Mouse (Mus musculus): ENCODE data around the gene Olfr844. TPM values are rescaled to one million over a fixed set of nuclear protein-coding genes. Genes with fewer than 3 reads are reported as not detected.

Olfr844 gene
- not detected in 2 replicates for polyA plus RNA-seq (2015; fragmentation: Nextera tagmentation; extraction: Ambion mirVana)

GRCm38 (mm10) chr9:19316047-19316446, at the start of gene Olfr844:
TSS of gene Olfr844 (plus strand) at chr9:19316347.
- no peak for ATAC-seq (ENCODE audit: insufficient number of reproducible peaks, low FRiP score, low TSS enrichment, low read depth)
- no peak within 1 kb of the TSS for H3K27ac ChIP-seq

DNA sequence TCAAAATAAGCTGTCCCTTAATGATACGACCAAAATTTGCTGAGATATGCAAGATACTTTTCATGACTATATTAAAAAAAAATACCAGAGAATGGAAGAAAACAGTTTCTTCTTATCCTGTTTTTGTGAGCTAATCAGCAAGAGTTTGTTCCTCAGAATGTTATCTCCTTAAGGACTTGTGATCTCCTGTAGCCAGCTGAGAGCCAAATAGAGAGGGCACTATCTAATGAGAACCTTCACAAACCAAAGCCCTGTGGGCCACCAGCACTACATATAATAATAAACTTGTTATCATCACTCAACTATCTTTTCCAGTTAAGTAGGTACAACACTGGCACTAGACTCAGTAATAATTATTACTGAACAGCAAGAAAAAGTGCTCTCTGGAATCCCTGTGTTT, 20.0 kb downstream of the Olfr844 start, which contains the start of gene Olfr845:
TSS of gene Olfr845 (plus strand) at position 301 of the 400 bp plus-strand sequence.
- Histone ChIP-seq H3K36me3 (no peaks in the 10 kb centered on the region), H3K9ac (no peak within 1 kb of the TSS), H3K9me3 (no peaks in the 10 kb centered on the region; the same call in 1 of the 2 replicates), H3K4me2 (no peak within 1 kb of the TSS), H3K27ac (no peak within 1 kb of the TSS), H3K4me3 (no peak within 1 kb of the TSS), H3K27me3 (no peaks in the 10 kb centered on the region), H3K4me1 (no peaks in the 10 kb centered on the region)
- WGBS, result 66% methylated on average over 1 of the region's 1 CpGs
- no peak for ATAC-seq (ENCODE audit: insufficient number of reproducible peaks, low FRiP score, low TSS enrichment, low read depth)

More at GRCm38 (mm10) chr9:19316047-19316446, at the start of gene Olfr844:
- Histone ChIP-seq H3K4me2 (no peak within 1 kb of the TSS), H3K36me3 (no peaks in the 10 kb centered on the region), H3K27me3 (no peaks in the 10 kb centered on the region), H3K9me3 (no peaks in the 10 kb centered on the region), H3K9ac (no peak within 1 kb of the TSS), H3K4me1 (no peaks in the 10 kb centered on the region), H3K4me3 (no peak within 1 kb of the TSS)

DNA sequence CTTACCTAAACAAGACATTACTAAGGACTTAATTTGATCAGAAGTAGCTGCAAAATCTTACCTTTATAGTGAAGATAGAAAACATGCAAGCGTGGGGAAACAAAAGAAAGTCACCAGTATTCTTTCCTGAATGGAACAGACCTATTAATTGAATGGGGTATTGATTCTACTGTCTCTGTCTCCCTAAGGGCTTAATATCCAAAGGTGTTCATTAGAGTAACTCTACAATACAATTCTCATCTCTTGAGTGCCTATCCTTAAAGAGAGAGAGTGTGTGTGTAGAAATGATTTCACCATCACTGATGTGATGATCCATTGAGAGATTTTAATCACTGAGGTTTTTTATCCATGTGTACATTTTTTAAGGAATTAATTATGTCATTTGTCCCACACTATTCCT, 47.8 kb downstream of the Olfr844 start, which contains the start of gene Olfr846:
TSS of gene Olfr846 (minus strand) at position 101 of the 400 bp plus-strand sequence.
- Histone ChIP-seq H3K9me3 (0 out of 2 replicates have a peak, but pooled peaks cover 3% of the 10 kb centered on the region), H3K9ac (no peak within 1 kb of the TSS), H3K27ac (no peak within 1 kb of the TSS), H3K36me3 (no peaks in the 10 kb centered on the region), H3K4me2 (no peak within 1 kb of the TSS), H3K4me3 (no peak within 1 kb of the TSS), H3K27me3 (no peaks in the 10 kb centered on the region), H3K4me1 (no peaks in the 10 kb centered on the region)
- WGBS, result 49% methylated on average over 1 of the region's 1 CpGs
- ATAC-seq (ENCODE audit: insufficient number of reproducible peaks, low FRiP score, low TSS enrichment, low read depth), result no peak

Other genes starting within 250 kb of the Olfr844 start
- not detected in 2 replicates for gene Olfr836, start 196.0 kb upstream of the Olfr844 start, polyA plus RNA-seq (2015; fragmentation: Nextera tagmentation; extraction: Ambion mirVana)
- gene Olfr837, start 180.0 kb upstream of the Olfr844 start, polyA plus RNA-seq (2015; fragmentation: Nextera tagmentation; extraction: Ambion mirVana), result not detected in 2 replicates
- gene Olfr839-ps1, start 139.0 kb upstream of the Olfr844 start, polyA plus RNA-seq (2015; fragmentation: Nextera tagmentation; extraction: Ambion mirVana), result not detected in 2 replicates
- not detected in 2 replicates for gene Olfr843, start 64.4 kb upstream of the Olfr844 start, polyA plus RNA-seq (2015; fragmentation: Nextera tagmentation; extraction: Ambion mirVana)
- not detected in 2 replicates for gene Olfr845, start 20.1 kb downstream of the Olfr844 start, polyA plus RNA-seq (2015; fragmentation: Nextera tagmentation; extraction: Ambion mirVana)
- not detected in 2 replicates for gene Olfr846, start 47.7 kb downstream of the Olfr844 start, polyA plus RNA-seq (2015; fragmentation: Nextera tagmentation; extraction: Ambion mirVana)
- not detected in 2 replicates for gene Olfr847, start 62.3 kb downstream of the Olfr844 start, polyA plus RNA-seq (2015; fragmentation: Nextera tagmentation; extraction: Ambion mirVana)
- not detected in 2 replicates for gene Olfr849, start 123.9 kb downstream of the Olfr844 start, polyA plus RNA-seq (2015; fragmentation: Nextera tagmentation; extraction: Ambion mirVana)
- not detected in 2 replicates for gene Olfr850, start 161.9 kb downstream of the Olfr844 start, polyA plus RNA-seq (2015; fragmentation: Nextera tagmentation; extraction: Ambion mirVana)
- not detected in 2 replicates for gene Olfr851, start 176.9 kb downstream of the Olfr844 start, polyA plus RNA-seq (2015; fragmentation: Nextera tagmentation; extraction: Ambion mirVana)
- not detected in 2 replicates for gene Olfr853, start 224.7 kb downstream of the Olfr844 start, polyA plus RNA-seq (2015; fragmentation: Nextera tagmentation; extraction: Ambion mirVana)